Mouse (Mus musculus) heart, adult 18-20 months (tissue): ENCODE measurements around the gene Flrt1. TPM values are rescaled to one million over a fixed set of nuclear protein-coding genes. Genes with fewer than 3 reads are reported as not detected.
A peak's percentile ranks its signal among the peaks of the same experiment; 100 is the strongest.

ENCODE experiments used
- DNase-seq, 2 experiments: peaks; one replicate each; pipeline ENCODE4 v3.0.0; 2021 to 2022; ENCODE audit warnings: mixed read lengths in 1 of 2
- long read RNA-seq, 2 experiments: library from polyadenylated mRNA; stranded (forward); transcript quantifications; one replicate each; pipeline ENCODE4 v2.0.0; 2021
- total RNA-seq, 2 experiments: library from RNA; stranded (reverse); gene quantifications; 2 replicates each; pipeline ENCODE4 v1.2.3; 2021

The Flrt1 gene
- 1 to 10 TPM in 1 of 2 experiments, under 1 TPM in 1; 0.82 to 1.4 TPM for total RNA-seq
- long read RNA-seq, experiment 1, partial matches to known transcripts: 0 of 3 reads
- long read RNA-seq, experiment 1, other reads (novel, unspliced or antisense): 3 of 3 reads
- long read RNA-seq, experiment 2, partial matches to known transcripts: 0 of 1 reads
- long read RNA-seq, experiment 2, other reads (novel, unspliced or antisense): 1 of 1 reads

- DNase-seq: no peak
These were observed at the start of gene Flrt1 for GRCm38 (mm10) chr19:7105544-7105943. TSS of gene Flrt1 (minus strand) at chr19:7105729.

DNA sequence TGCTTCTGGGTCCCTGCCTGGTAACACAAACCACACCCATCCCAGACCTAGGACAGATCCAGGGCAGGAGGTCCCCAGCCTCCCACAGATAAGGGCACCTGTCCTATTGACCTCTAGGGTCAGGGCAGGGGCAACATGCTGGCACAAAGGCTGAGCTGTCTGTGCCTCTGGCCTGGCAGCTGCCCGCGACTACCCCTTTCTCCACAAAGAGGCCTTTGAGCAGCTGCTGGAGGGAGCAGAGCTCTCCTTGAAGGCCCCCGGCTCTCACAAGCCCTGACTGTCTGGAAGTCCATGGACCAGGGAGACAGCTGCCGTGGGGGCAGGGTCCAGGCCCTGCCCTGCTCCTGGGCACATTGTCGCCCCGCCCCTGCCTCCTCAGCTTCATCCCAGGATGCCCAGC, 49.7 kb upstream of the Flrt1 start:
- DNase-seq: no peak

DNA sequence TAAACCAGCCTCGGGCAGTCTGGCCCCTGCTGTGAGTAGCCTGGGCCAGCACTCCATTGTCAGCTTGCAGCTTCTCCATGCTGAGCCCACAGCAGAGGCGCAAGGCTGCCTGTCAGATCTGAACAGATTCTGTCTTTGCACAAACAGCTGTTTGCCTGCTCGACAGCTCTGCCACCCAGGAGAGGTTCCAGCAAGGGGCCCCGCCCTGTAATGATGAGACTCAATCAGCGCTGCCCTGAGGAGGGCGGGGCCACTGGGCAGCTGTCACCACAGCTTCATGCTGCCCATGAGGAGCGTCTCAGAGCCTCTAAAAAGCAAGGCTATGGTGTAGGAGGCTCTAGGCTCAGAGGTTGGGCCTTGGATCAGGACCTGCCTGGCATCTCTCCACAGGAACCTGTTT, 47.7 kb upstream of the Flrt1 start:
- DNase-seq: peak in 1 of 2 experiments; percentile 39

GRCm38 (mm10) chr19:7151927-7152653, 46.6 kb upstream of the Flrt1 start:
- DNase-seq: no peak

- DNase-seq: no peak
These were observed 45.9 kb upstream of the Flrt1 start for GRCm38 (mm10) chr19:7151300-7151926.

- peak in 1 of 2 experiments; percentile 21 for DNase-seq
These were observed 43.7 kb upstream of the Flrt1 start for GRCm38 (mm10) chr19:7149158-7149685.

DNA sequence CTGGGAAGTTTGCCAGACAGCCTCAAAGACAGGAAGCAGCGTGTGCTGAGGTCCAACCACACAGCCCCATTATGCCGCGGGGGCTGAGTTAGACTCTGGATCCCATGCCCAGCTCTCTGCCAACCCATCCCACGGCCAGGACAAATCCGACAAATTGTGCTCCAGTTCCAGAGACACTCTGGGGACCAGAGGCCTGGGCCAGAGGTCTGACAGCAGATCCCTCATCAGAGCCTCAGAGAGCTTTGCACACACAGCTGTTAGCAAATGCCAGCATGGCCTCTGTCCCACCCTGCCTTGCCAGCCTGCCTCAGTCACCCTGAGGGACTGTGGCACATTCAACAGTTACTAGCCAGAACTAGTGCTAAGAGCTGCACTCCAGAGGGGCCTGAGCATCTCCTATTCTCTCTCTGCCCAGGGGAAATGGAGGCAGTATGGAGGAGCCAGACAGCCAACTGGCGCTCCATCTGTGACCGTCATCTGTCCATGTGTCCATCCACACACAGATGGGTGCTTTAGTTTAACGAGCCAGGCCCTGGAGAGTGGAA, 43.1 kb upstream of the Flrt1 start:
- no peak for DNase-seq

DNA sequence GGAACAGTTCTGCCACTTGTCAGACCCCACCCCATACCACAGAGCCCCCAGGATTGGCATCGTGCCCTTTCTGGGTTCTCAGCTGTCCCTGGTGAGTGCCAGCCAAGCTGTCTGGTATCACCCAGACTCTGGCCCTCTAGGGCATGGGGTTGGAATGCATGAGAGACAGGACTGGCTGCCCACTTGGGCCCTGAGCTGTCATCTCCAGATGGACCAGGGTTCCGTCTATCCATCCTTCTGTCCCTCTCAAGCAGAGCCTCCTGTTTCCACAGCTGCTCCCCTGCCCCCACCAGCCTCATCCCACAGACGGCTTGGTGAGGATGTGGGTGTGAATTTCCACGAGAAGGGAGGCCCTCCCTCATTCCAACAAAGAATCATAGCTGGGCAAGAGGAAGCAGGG, 42.6 kb upstream of the Flrt1 start:
- DNase-seq: no peak

DNA sequence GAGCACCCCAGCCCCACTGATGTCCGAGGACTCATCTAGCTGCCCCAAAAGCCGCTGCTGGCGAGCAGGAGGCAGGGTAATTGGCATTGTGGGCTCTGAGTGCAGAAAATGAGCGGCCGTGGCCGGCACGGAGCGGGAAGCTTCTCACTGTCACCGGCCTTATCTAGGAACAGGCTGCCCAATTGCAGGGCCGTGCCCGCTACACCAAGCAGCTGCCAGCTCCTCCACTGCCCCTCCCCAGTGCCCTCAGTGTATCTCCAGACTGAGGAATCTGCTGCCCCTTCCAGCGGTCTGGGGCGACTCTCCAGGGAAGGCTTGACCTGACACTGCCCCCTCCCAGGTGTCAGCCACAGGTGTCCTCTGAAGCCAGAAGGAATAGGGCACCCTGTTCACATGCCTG, 40.8 kb upstream of the Flrt1 start:
- peak; percentile 37 to 58 for DNase-seq

GRCm38 (mm10) chr19:7144458-7144857, 38.9 kb upstream of the Flrt1 start:
- DNase-seq: no peak

DNA sequence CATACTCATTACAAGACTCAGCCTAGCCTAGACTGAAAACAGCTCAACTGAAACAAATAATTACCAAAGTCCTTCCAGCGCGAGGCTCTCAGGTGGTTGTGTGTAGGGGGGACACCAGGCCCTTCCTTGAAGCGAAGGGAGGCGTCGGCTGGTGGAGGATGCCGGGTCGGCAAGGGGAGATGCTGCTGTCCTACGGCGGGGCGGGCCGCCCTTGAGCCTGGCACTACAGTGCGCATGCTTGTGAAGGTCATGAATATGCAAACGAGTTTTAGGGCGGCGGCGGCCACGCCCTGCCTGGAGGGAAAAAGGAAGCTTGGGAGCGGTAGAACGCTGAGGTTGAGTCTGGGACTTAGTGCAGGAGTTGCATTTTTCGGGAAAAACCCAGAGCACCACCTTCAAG, 38.3 kb upstream of the Flrt1 start:
- DNase-seq: peak; percentile 58 to 65

GRCm38 (mm10) chr19:7142207-7142915, 36.8 kb upstream of the Flrt1 start:
- no peak for DNase-seq

GRCm38 (mm10) chr19:7140856-7141421, 35.4 kb upstream of the Flrt1 start:
- no peak for DNase-seq

DNA sequence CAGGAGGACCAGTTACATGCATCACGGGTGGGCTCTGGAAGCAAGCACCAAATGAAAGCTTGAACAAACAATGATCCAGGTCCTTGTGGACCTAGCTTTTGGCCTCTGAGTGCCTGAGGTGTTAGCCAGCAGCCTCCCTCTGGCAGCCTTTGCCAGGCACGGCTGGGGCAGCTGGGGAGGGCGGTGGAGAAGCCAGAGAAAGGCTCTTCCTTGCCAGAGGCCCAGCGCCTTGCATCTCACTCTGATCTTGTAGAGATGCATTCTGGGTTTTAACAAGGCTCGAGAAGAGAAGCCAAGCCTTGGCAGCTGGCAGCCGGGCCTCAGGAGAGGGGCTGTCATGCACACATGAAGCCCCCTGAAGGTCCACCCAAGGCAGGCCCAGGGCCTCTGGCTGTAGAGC, 34.8 kb upstream of the Flrt1 start:
- DNase-seq: peak in 1 of 2 experiments; percentile 22

- no peak for DNase-seq
These were observed 33.8 kb upstream of the Flrt1 start for GRCm38 (mm10) chr19:7139321-7139720.

- DNase-seq: no peak
These were observed 32.8 kb upstream of the Flrt1 start for GRCm38 (mm10) chr19:7138327-7138726.

- no peak for DNase-seq
These were observed 31.4 kb upstream of the Flrt1 start for GRCm38 (mm10) chr19:7136714-7137498.

GRCm38 (mm10) chr19:7136016-7136415, 30.5 kb upstream of the Flrt1 start:
- peak; percentile 41 to 61 for DNase-seq

DNA sequence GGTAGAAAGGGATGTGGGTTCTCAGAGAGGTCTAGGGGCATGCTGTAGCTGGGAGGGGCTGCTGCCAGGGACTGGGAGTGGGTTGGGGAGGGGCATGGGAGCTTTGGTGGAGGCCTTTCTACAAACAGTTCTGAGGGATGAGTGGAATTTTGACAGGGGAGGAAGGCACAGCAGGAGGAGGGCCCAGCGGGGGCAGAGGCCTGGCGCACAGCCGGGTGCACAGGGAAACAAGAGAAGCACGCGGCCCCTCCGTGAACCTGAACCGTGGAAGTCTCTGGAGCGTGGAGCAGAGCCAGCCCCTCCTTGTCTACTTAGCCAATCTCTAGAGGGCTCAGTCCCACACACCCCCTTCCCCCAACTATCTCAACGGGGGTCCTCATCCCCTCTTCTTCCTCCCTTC, 30.0 kb upstream of the Flrt1 start:
- DNase-seq: peak; percentile 29 to 41

- peak; percentile 54 to 68 for DNase-seq
These were observed 29.1 kb upstream of the Flrt1 start for GRCm38 (mm10) chr19:7134631-7135091.

DNA sequence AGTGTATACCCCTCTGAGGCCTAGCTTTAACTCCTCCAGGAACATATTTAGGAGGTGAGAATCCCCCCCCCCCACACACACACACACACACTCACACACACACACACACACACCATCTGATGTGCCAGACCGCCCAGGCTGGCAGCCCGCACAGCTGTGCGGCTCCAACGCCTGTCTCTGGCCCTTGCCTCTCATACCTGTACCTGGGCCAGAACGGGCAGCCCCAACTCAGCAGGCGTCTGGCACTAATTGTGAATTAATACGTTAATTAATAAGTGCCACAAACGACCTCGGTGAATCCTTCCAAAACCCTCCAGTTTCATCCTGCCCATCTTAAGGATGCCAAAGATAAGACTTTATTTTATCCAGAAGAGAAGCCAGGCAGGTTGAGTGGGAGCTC, 27.9 kb upstream of the Flrt1 start:
- DNase-seq: no peak
